Mouse (Mus musculus) intestine, embryonic 14.5 days (tissue): ENCODE measurements at regions not wholly inside any gene's neighbourhood (a gene's known extent, or its start where the extent isn't known, plus 50 kb on each side); places are given as distances from the start of the nearest gene placed in this dataset.

ENCODE experiments used
- ATAC-seq: fragments of 200-750 bp; cut with Nextera tagmentation; replicated peaks from 2 replicates; pipeline ENCODE4 v1.8.0; 2017; ENCODE audit warnings: low read depth, moderate number of reproducible peaks, moderate TSS enrichment, moderate library complexity; ENCODE audit not compliant: low FRiP score, low TSS enrichment
- DNase-seq: peaks from one replicate; pipeline ENCODE4 v3.0.0-alpha.2; 2018; ENCODE audit warnings: low spot score
- H3K27ac ChIP-seq: fragments of 300-500 bp; sonication (generic); 2 replicates; pipeline ENCODE4 v1.5.1; 2014; ENCODE audit warnings: low read depth, mild to moderate bottlenecking, control low read depth
- H3K27me3 ChIP-seq: fragments of 300-500 bp; sonication (generic); replicated peaks from 2 replicates; pipeline ENCODE4 v1.6.1; 2014; ENCODE audit warnings: low read length, control low read depth; ENCODE audit not compliant: control insufficient read depth, insufficient read depth
- H3K36me3 ChIP-seq: fragments of 300-500 bp; sonication (generic); 2 replicates; pipeline ENCODE4 v1.6.1; 2014; ENCODE audit warnings: low read length, control low read depth; ENCODE audit not compliant: control insufficient read depth, insufficient read depth
- H3K4me1 ChIP-seq: fragments of 300-500 bp; sonication (generic); replicated peaks from 2 replicates; pipeline ENCODE4 v1.6.1; 2014; ENCODE audit warnings: low read length, control low read depth, mixed read lengths; ENCODE audit not compliant: control insufficient read depth, insufficient read depth
- H3K4me2 ChIP-seq: fragments of 300-500 bp; sonication (generic); 2 replicates; pipeline ENCODE4 v1.6.1; 2014; ENCODE audit warnings: low read length
- H3K4me3 ChIP-seq: fragments of 300-500 bp; sonication (generic); 2 replicates; pipeline ENCODE4 v1.5.1; 2014; ENCODE audit warnings: low read depth, low read length, control low read depth, mixed read lengths
- H3K9ac ChIP-seq: fragments of 300-500 bp; sonication (generic); 2 replicates; pipeline ENCODE4 v1.6.1; 2014; ENCODE audit warnings: mild to moderate bottlenecking, low read length
- H3K9me3 ChIP-seq: fragments of 300-500 bp; sonication (generic); 2 replicates; pipeline ENCODE4 v1.6.1; 2016; ENCODE audit warnings: low read length, control low read depth; ENCODE audit not compliant: control insufficient read depth
- WGBS: fragments of 180-500 bp; shearing (Covaris S2); extraction: QIAGEN DNeasy Blood & Tissue Kit; methylation state at CpG from one replicate; pipeline ENCODE4 v1.1.7; 2014; 5-methylcytosine and 5-hydroxymethylcytosine counted together

GRCm38 (mm10) chr6:100470071-100470470 lies 182.8 kb upstream of the Rybp start:
- DNase-seq (no peak), ATAC-seq (no peak)
- Histone ChIP-seq H3K9ac (no peak overlapping the region), H3K4me2 (no peak overlapping the region), H3K27me3 (no peaks in the 10 kb centered on the region), H3K27ac (no peak overlapping the region), H3K4me3 (no peak overlapping the region), H3K9me3 (peaks cover 6% of the 10 kb centered on the region; the same call in 1 of the 2 replicates), H3K36me3 (no peaks in the 10 kb centered on the region), H3K4me1 (no peaks in the 10 kb centered on the region)
- WGBS: 77% methylated on average over 2 of the region's 2 CpGs

- WGBS: 90% methylated on average over 2 of the region's 2 CpGs
- ATAC-seq (no peak), DNase-seq (no peak)
- Histone ChIP-seq H3K27me3 (no peaks in the 10 kb centered on the region), H3K9ac (no peak overlapping the region), H3K36me3 (no peaks in the 10 kb centered on the region), H3K4me3 (no peak overlapping the region), H3K4me1 (no peaks in the 10 kb centered on the region), H3K4me2 (no peak overlapping the region), H3K27ac (no peak overlapping the region), H3K9me3 (peaks cover 7% of the 10 kb centered on the region)
Observed at GRCm38 (mm10) chr6:100462757-100463156, 175.5 kb upstream of the Rybp start.

- Histone ChIP-seq H3K27me3 (no peaks in the 10 kb centered on the region), H3K27ac (no peak overlapping the region), H3K4me1 (no peaks in the 10 kb centered on the region), H3K9me3 (peaks cover 6% of the 10 kb centered on the region; the same call in 1 of the 2 replicates), H3K4me2 (no peak overlapping the region), H3K4me3 (no peak overlapping the region), H3K36me3 (no peaks in the 10 kb centered on the region), H3K9ac (no peak overlapping the region)
- WGBS: 78% methylated on average over 3 of the region's 3 CpGs
- ATAC-seq: no peak
- DNase-seq: no peak
Observed at GRCm38 (mm10) chr6:100453401-100453800, 166.1 kb upstream of the Rybp start.

GRCm38 (mm10) chr6:100452097-100453002 lies 165.1 kb upstream of the Rybp start:
- Histone ChIP-seq H3K9me3 (peaks cover 6% of the 10 kb centered on the region; the same call in 1 of the 2 replicates), H3K9ac (no peak overlapping the region), H3K4me3 (no peak overlapping the region), H3K27me3 (no peaks in the 10 kb centered on the region), H3K4me2 (no peak overlapping the region), H3K36me3 (no peaks in the 10 kb centered on the region), H3K27ac (no peak overlapping the region; the same call in 1 of the 2 replicates), H3K4me1 (peaks cover 3% of the 10 kb centered on the region; the same call in 1 of the 2 replicates)
- ATAC-seq (peak; percentile 72; the same call in 1 of the 2 replicates), DNase-seq (peak; percentile 66)
- WGBS: 54% methylated on average over 8 of the region's 9 CpGs

- DNase-seq (no peak), ATAC-seq (no peak)
- Histone ChIP-seq H3K36me3 (no peaks in the 10 kb centered on the region), H3K9ac (no peak overlapping the region), H3K4me3 (no peak overlapping the region), H3K9me3 (peaks cover 6% of the 10 kb centered on the region; the same call in 1 of the 2 replicates), H3K4me2 (no peak overlapping the region), H3K4me1 (peaks cover 9% of the 10 kb centered on the region; the same call in 1 of the 2 replicates), H3K27ac (no peak overlapping the region), H3K27me3 (no peaks in the 10 kb centered on the region)
- WGBS: 94% methylated on average over 6 of the region's 6 CpGs
Observed at GRCm38 (mm10) chr6:100450108-100450507, 162.8 kb upstream of the Rybp start.

- Histone ChIP-seq H3K4me2 (no peak overlapping the region), H3K4me1 (peaks cover 9% of the 10 kb centered on the region; the same call in 1 of the 2 replicates), H3K27ac (no peak overlapping the region), H3K9ac (no peak overlapping the region), H3K27me3 (no peaks in the 10 kb centered on the region), H3K9me3 (peaks cover 6% of the 10 kb centered on the region; the same call in 1 of the 2 replicates), H3K36me3 (no peaks in the 10 kb centered on the region), H3K4me3 (no peak overlapping the region)
- ATAC-seq: no peak
- WGBS: 95% methylated on average over 4 of the region's 4 CpGs
- no peak for DNase-seq
Observed at GRCm38 (mm10) chr6:100449087-100449486, 161.8 kb upstream of the Rybp start.

GRCm38 (mm10) chr6:100447211-100447610 lies 159.9 kb upstream of the Rybp start:
- Histone ChIP-seq H3K4me3 (no peak overlapping the region), H3K4me2 (no peak overlapping the region), H3K4me1 (peaks cover 9% of the 10 kb centered on the region; the same call in 1 of the 2 replicates), H3K9me3 (peaks cover 6% of the 10 kb centered on the region; the same call in 1 of the 2 replicates), H3K9ac (no peak overlapping the region), H3K27me3 (no peaks in the 10 kb centered on the region), H3K36me3 (no peaks in the 10 kb centered on the region), H3K27ac (no peak overlapping the region; the same call in 1 of the 2 replicates)
- peak; percentile 74; the same call in 1 of the 2 replicates for ATAC-seq
- DNase-seq: no peak
- WGBS: 13% methylated on average over 1 of the region's 1 CpGs

- no peak overlapping the region for H3K9ac ChIP-seq
- ATAC-seq (0 out of 2 replicates have a peak, but pooled peaks have one; percentile 10), DNase-seq (no peak)
- H3K27ac ChIP-seq: no peak overlapping the region
- H3K4me2 ChIP-seq: no peak overlapping the region
- peaks cover 9% of the 10 kb centered on the region; the same call in 1 of the 2 replicates for H3K4me1 ChIP-seq
- WGBS: 61% methylated on average over 4 of the region's 4 CpGs
- H3K9me3 ChIP-seq: peaks cover 6% of the 10 kb centered on the region; the same call in 1 of the 2 replicates
- no peaks in the 10 kb centered on the region for H3K36me3 ChIP-seq
- no peaks in the 10 kb centered on the region for H3K27me3 ChIP-seq
- no peak overlapping the region for H3K4me3 ChIP-seq
Observed at GRCm38 (mm10) chr6:100446804-100447203, 159.5 kb upstream of the Rybp start.
